Mouse (Mus musculus): Measurements from ENCODE around the gene Birc6. TPM values are rescaled to one million over a fixed set of nuclear protein-coding genes. Genes with fewer than 3 reads are reported as not detected.
"Not testable (repeated sequence)": the region's sequence is repeated elsewhere in the genome, so short reads cannot be mapped to it uniquely, and the experiment has no call there.

The Birc6 gene
- polyA plus RNA-seq, 1 experiment from 2014 or later: 63.7 TPM

- peaks cover 54% of the 10 kb centered on the region for H3K36me3 ChIP-seq (ENCODE audit: control insufficient read depth, insufficient read depth)
- 79% methylated on average over 3 of the region's 3 CpGs for WGBS
- no peak for ATAC-seq
These were observed 156.8 kb downstream of the Birc6 start for GRCm38 (mm10) chr17:74684927-74685326.

GRCm38 (mm10) chr17:74688555-74688954 is 160.5 kb downstream of the Birc6 start:
- WGBS: 96% methylated on average over 2 of the region's 2 CpGs
- no peak for TF ChIP-seq CTCF (IDR thresholded peaks at IDR 0.05; ENCODE audit: low read depth)
- H3K27ac ChIP-seq (ENCODE audit: low read depth, low read length): no peak overlapping the region
- H3K4me3 ChIP-seq (ENCODE audit: low read depth, low read length): no peak overlapping the region
- H3K4me2 ChIP-seq (replicated peaks; ENCODE audit: low read depth): no peak overlapping the region
- no peaks in the 10 kb centered on the region for H3K4me1 ChIP-seq (replicated peaks; ENCODE audit: control insufficient read depth, insufficient read depth, low read length)
- ATAC-seq: no peak
- H3K36me3 ChIP-seq (ENCODE audit: control insufficient read depth, insufficient read depth): peaks cover 64% of the 10 kb centered on the region
- H3K9me3 ChIP-seq (ENCODE audit: control insufficient read depth): no peaks in the 10 kb centered on the region
- no peak overlapping the region for H3K9ac ChIP-seq (ENCODE audit: low read depth, low read length)
- no peaks in the 10 kb centered on the region for H3K27me3 ChIP-seq (replicated peaks; ENCODE audit: control insufficient read depth, insufficient read depth, low read length)

More at GRCm38 (mm10) chr17:74684927-74685326, 156.8 kb downstream of the Birc6 start:
- no peak overlapping the region for H3K9ac ChIP-seq (ENCODE audit: low read depth, low read length)
- no peaks in the 10 kb centered on the region for H3K4me1 ChIP-seq (replicated peaks; ENCODE audit: control insufficient read depth, insufficient read depth, low read length)
- H3K4me3 ChIP-seq (ENCODE audit: low read depth, low read length): no peak overlapping the region
- no peaks in the 10 kb centered on the region for H3K9me3 ChIP-seq (ENCODE audit: control insufficient read depth)
- H3K27me3 ChIP-seq (replicated peaks; ENCODE audit: control insufficient read depth, insufficient read depth, low read length): no peaks in the 10 kb centered on the region
- H3K4me2 ChIP-seq (replicated peaks; ENCODE audit: low read depth): no peak overlapping the region
- H3K27ac ChIP-seq (ENCODE audit: low read depth, low read length): no peak overlapping the region
- no peak for TF ChIP-seq CTCF (IDR thresholded peaks at IDR 0.05; ENCODE audit: low read depth)

DNA sequence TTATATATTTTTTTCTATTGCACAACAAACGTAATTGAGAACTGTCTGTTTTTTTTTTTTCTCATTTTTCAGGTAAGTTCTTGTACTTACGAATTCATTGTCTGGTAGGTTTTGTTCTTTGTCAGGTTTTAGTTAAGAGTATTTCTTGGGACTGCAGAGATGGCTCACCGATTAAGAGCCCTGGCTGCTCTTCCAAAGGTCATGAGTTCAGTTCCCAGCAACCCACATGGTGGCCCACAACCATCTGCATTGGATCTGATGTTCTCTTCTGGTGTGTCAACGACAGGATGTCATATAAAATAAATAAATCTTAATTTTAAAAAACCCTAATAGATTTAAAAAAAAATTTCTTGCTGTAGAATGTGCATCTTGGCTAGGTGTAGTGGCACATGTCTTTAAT is 161.3 kb downstream of the Birc6 start:
- Histone ChIP-seq H3K36me3 (ENCODE audit: control insufficient read depth, insufficient read depth) (peaks cover 64% of the 10 kb centered on the region), H3K4me1 (replicated peaks; ENCODE audit: control insufficient read depth, insufficient read depth, low read length) (no peaks in the 10 kb centered on the region), H3K27me3 (replicated peaks; ENCODE audit: control insufficient read depth, insufficient read depth, low read length) (no peaks in the 10 kb centered on the region), H3K4me2 (replicated peaks; ENCODE audit: low read depth) (no peak overlapping the region), H3K9me3 (ENCODE audit: control insufficient read depth) (no peaks in the 10 kb centered on the region), H3K9ac (ENCODE audit: low read depth, low read length) (no peak overlapping the region), H3K4me3 (ENCODE audit: low read depth, low read length) (no peak overlapping the region), H3K27ac (ENCODE audit: low read depth, low read length) (no peak overlapping the region)
- no peak for TF ChIP-seq CTCF (IDR thresholded peaks at IDR 0.05; ENCODE audit: low read depth)
- ATAC-seq: no peak
- 87% methylated on average over 4 of the region's 4 CpGs for WGBS

GRCm38 (mm10) chr17:74701661-74702060 is 173.6 kb downstream of the Birc6 start:
- ATAC-seq; H3K27ac ChIP-seq (ENCODE audit: low read depth, low read length); H3K9ac ChIP-seq (ENCODE audit: low read depth, low read length); H3K9me3 ChIP-seq (ENCODE audit: control insufficient read depth); H3K4me2 ChIP-seq (replicated peaks; ENCODE audit: low read depth); H3K4me1 ChIP-seq (replicated peaks; ENCODE audit: control insufficient read depth, insufficient read depth, low read length); H3K4me3 ChIP-seq (ENCODE audit: low read depth, low read length); H3K27me3 ChIP-seq (replicated peaks; ENCODE audit: control insufficient read depth, insufficient read depth, low read length): not testable (repeated sequence)
- 88% methylated on average over 2 of the region's 2 CpGs for WGBS
- H3K36me3 ChIP-seq (ENCODE audit: control insufficient read depth, insufficient read depth): peaks cover 58% of the 10 kb centered on the region

DNA sequence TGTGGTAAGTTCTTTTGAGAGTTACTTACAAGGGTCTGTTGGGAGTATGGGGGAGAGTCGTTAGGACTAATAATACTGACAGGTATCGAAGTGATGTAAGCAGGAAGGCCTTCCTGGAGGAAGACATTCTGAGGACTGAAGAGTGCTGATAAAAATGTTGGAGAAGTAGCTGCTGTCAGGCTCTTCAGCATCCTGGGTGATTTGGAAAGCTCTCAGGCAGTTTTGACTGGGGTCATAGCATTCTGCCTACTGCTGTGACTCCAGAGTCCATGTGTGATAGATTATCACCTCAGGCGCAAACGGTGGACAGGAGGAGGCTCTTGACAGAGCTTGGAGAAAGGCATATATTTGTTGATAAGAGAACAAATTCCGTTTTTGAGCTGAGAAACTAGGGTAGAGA is 177.4 kb downstream of the Birc6 start:
- Histone ChIP-seq H3K9ac (ENCODE audit: low read depth, low read length) (no peak overlapping the region), H3K4me3 (ENCODE audit: low read depth, low read length) (no peak overlapping the region), H3K36me3 (ENCODE audit: control insufficient read depth, insufficient read depth) (peaks cover 24% of the 10 kb centered on the region), H3K4me2 (replicated peaks; ENCODE audit: low read depth) (no peak overlapping the region), H3K9me3 (ENCODE audit: control insufficient read depth) (no peaks in the 10 kb centered on the region), H3K27me3 (replicated peaks; ENCODE audit: control insufficient read depth, insufficient read depth, low read length) (no peaks in the 10 kb centered on the region), H3K4me1 (replicated peaks; ENCODE audit: control insufficient read depth, insufficient read depth, low read length) (no peaks in the 10 kb centered on the region), H3K27ac (ENCODE audit: low read depth, low read length) (no peak overlapping the region)
- no peak for TF ChIP-seq CTCF (IDR thresholded peaks at IDR 0.05; ENCODE audit: low read depth)
- ATAC-seq: no peak
- WGBS: 76% methylated on average over 5 of the region's 5 CpGs

DNA sequence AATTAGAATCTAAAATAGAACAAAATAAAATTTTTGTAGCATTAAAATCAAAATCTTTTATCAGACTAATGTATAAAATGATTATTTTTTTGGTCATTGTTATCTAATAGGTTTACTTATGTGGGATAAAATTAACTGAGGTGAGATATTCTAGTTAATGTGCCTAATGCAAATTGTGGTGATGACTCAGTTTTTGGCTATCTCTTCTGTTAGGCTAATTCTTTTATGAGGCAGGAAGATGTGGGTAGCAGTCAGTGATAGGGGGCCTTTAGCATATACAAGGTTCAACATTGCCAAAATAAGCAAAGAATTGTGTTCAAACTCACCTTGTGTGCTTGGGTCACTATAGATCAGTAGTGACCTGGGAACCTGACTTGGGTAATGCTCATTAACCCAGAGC is 178.5 kb downstream of the Birc6 start:
- H3K27me3 ChIP-seq (replicated peaks; ENCODE audit: control insufficient read depth, insufficient read depth, low read length): no peaks in the 10 kb centered on the region
- no peaks in the 10 kb centered on the region for H3K9me3 ChIP-seq (ENCODE audit: control insufficient read depth)
- no peak overlapping the region for H3K27ac ChIP-seq (ENCODE audit: low read depth, low read length)
- TF ChIP-seq CTCF (IDR thresholded peaks at IDR 0.05; ENCODE audit: low read depth): no peak
- H3K4me3 ChIP-seq (ENCODE audit: low read depth, low read length): no peak overlapping the region
- H3K4me1 ChIP-seq (replicated peaks; ENCODE audit: control insufficient read depth, insufficient read depth, low read length): 0 out of 2 replicates have a peak, but pooled peaks cover under 1% of the 10 kb centered on the region
- no peak overlapping the region for H3K9ac ChIP-seq (ENCODE audit: low read depth, low read length)
- H3K36me3 ChIP-seq (ENCODE audit: control insufficient read depth, insufficient read depth): peaks cover 14% of the 10 kb centered on the region
- no peak for ATAC-seq
- H3K4me2 ChIP-seq (replicated peaks; ENCODE audit: low read depth): no peak overlapping the region

- Histone ChIP-seq H3K27me3 (replicated peaks; ENCODE audit: control insufficient read depth, insufficient read depth, low read length) (no peaks in the 10 kb centered on the region), H3K27ac (ENCODE audit: low read depth, low read length) (no peak overlapping the region), H3K9me3 (ENCODE audit: control insufficient read depth) (no peaks in the 10 kb centered on the region), H3K4me1 (replicated peaks; ENCODE audit: control insufficient read depth, insufficient read depth, low read length) (0 out of 2 replicates have a peak, but pooled peaks cover 2% of the 10 kb centered on the region), H3K4me2 (replicated peaks; ENCODE audit: low read depth) (no peak overlapping the region), H3K9ac (ENCODE audit: low read depth, low read length) (no peak overlapping the region), H3K36me3 (ENCODE audit: control insufficient read depth, insufficient read depth) (peaks cover 7% of the 10 kb centered on the region; the same call in 1 of the 2 replicates), H3K4me3 (ENCODE audit: low read depth, low read length) (no peak overlapping the region)
- TF ChIP-seq CTCF (IDR thresholded peaks at IDR 0.05; ENCODE audit: low read depth): no peak
- WGBS: 72% methylated on average over 7 of the region's 7 CpGs
- ATAC-seq: no peak
These were observed 179.6 kb downstream of the Birc6 start for GRCm38 (mm10) chr17:74707637-74708152.

Data from intestine, postnatal 0 days (tissue).